Mouse (Mus musculus) heart, embryonic 10.5 days (tissue): ENCODE data around the gene Slc46a3. TPM values are rescaled to one million over a fixed set of nuclear protein-coding genes. Genes with fewer than 3 reads are reported as not detected.

Experiments used
- DNase-seq: peaks from one replicate; pipeline ENCODE4 v3.0.0-alpha.2; 2017; ENCODE audit warnings: low spot score
- H3K27ac ChIP-seq: fragments of 300-500 bp; sonication (generic); 2 replicates; pipeline ENCODE4 v1.5.1; 2016; ENCODE audit warnings: mild to moderate bottlenecking
- H3K27me3 ChIP-seq: fragments of 300-500 bp; sonication (generic); 2 replicates; pipeline ENCODE4 v1.6.1; 2016; ENCODE audit warnings: mild to moderate bottlenecking; ENCODE audit not compliant: poor library complexity, insufficient read depth, severe bottlenecking
- H3K36me3 ChIP-seq: fragments of 300-500 bp; sonication (generic); 2 replicates; pipeline ENCODE4 v1.6.1; 2016; ENCODE audit warnings: mild to moderate bottlenecking, moderate library complexity
- H3K4me1 ChIP-seq: fragments of 300-500 bp; sonication (generic); 2 replicates; pipeline ENCODE4 v1.6.1; 2016; ENCODE audit warnings: mild to moderate bottlenecking
- H3K4me3 ChIP-seq: fragments of 300-500 bp; sonication (generic); 2 replicates; pipeline ENCODE4 v1.5.1; 2016; ENCODE audit warnings: mild to moderate bottlenecking, moderate library complexity
- H3K9me3 ChIP-seq: fragments of 300-500 bp; sonication (generic); 2 replicates; pipeline ENCODE4 v1.6.1; 2016; ENCODE audit warnings: mild to moderate bottlenecking, moderate library complexity
- WGBS: fragments of 180-500 bp; shearing (Covaris S2); methylation state at CpG from one replicate; pipeline ENCODE4 v1.1.7; 2016; 5-methylcytosine and 5-hydroxymethylcytosine counted together
- polyA plus RNA-seq: library from polyadenylated mRNA; unstranded; fragments of >200 nt; fragmentation: Nextera tagmentation; extraction: Ambion mirVana; gene quantifications from 2 replicates; pipeline ENCODE4 v1.2.1, GENCODE M21; 2016

The Slc46a3 gene
- polyA plus RNA-seq, 1 experiment from 2014 or later, result 3.8 TPM

DNA sequence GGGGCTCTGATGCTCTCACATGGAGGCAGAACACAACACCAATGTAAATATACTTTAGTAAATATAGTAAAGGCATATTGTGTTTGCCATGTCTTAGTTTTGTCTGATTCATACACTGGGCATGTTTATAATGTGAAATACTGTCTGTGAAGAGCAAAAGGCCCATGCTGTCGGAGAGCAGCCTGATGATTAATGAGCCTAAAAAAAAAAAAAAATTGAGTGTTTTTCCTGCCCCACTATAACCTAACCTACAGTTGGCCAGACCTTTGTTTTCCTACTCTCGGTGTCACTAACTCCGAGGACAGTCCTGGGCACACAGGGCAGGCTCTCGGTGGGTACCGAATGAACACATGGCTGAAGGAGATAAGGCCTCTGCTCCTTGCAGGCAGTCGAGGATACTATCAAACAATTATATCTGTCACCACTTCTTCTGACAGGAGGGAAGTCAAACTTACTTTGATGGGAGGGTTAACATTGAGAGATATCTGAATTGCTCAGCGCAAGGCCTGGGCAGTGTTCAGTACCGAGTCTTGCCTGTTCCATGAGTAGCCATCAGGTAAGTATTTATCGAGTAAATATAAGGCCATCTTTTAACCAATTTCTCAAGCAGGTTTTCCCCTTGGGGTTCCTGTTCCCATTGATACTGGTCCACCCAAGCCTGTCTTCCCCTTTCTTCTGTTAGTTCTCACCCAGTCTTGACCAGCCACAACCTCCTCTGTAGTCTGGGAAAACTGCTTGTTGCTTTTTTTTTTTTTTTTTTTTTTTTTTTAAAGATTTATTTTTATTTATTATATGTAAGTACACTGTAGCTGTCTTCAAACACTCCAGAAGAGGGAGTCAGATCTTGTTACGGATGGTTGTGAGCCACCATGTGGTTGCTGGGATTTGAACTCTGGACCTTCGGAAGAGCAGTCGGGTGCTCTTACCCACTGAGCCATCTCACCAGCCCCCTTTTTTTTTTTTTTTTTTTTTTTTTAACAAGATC is 6.0 kb downstream of the Slc46a3 start:
- DNase-seq, result no peak
- H3K4me1 ChIP-seq, result peaks cover 11% of the 10 kb centered on the region
- WGBS, result 41% methylated on average over 10 of the region's 12 CpGs
- no peak overlapping the region for H3K27ac ChIP-seq
- H3K36me3 ChIP-seq, result peaks cover 8% of the 10 kb centered on the region; the same call in 1 of the 2 replicates
- H3K27me3 ChIP-seq, result no peaks in the 10 kb centered on the region
- H3K9me3 ChIP-seq, result no peaks in the 10 kb centered on the region
- no peak overlapping the region for H3K4me3 ChIP-seq

DNA sequence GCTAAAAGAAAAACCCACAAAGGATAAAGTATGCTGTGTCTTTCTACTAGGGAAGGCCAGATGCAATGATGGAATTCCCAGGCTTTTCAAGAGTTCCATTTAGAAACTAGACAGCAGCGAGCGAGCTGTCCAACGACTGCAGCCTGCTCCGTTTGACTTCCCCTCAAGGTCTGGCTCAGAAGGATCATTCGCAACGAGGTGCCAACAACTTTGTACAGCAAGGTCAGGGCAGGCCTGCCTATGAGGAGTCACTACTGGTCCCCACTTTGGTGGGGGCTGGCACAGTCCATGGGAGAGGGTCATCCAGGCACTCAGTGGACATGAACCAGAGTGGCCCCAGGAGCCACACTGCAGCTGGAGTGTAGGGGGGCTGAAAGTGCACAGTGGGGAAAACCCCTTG is 11.0 kb downstream of the Slc46a3 start:
- no peak overlapping the region for H3K27ac ChIP-seq
- DNase-seq, result no peak
- 0 out of 2 replicates have a peak, but pooled peaks cover 4% of the 10 kb centered on the region for H3K4me1 ChIP-seq
- WGBS, result 89% methylated on average over 6 of the region's 6 CpGs
- H3K27me3 ChIP-seq, result no peaks in the 10 kb centered on the region
- H3K36me3 ChIP-seq, result peaks cover 38% of the 10 kb centered on the region
- H3K9me3 ChIP-seq, result no peaks in the 10 kb centered on the region
- no peak overlapping the region for H3K4me3 ChIP-seq

DNA sequence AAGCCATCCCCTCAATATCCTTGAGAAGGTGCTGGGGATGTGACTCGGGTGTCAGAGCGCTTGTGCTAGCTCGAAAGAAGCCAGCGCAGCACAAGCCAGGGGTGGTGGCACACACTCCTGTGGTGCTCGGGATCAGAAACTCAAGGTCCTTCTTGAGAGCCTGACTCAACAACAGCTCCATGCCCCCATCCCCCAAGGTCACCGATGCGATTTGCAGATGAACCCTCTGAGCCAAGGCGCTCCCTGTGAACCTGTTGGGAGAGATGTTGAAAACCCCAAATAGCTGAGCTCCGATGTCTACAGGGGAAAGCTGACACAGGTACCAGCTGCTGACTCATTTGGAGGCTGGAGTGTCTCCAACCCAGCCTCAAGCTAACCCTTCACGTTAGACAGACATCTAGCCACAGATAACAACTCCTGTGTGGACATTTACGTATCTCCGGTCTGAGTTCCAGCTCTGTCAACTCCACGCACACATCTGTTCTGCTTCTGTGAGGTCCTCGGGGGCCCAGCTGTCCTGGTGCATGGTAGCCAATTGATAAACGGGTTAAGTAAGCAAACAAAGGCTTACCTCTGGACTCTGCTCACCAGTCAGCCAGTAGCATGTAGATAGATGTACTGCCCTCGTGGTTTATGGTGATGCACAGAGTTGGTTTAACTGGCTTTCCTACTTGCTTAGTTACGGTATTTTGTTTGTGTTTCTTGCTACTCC is 14.5 kb downstream of the Slc46a3 start:
- H3K27me3 ChIP-seq, result no peaks in the 10 kb centered on the region
- no peak for DNase-seq
- H3K36me3 ChIP-seq, result peaks cover 66% of the 10 kb centered on the region
- no peaks in the 10 kb centered on the region for H3K9me3 ChIP-seq
- 76% methylated on average over 17 of the region's 17 CpGs for WGBS
- H3K27ac ChIP-seq, result no peak overlapping the region
- H3K4me1 ChIP-seq, result 0 out of 2 replicates have a peak, but pooled peaks cover 4% of the 10 kb centered on the region
- H3K4me3 ChIP-seq, result no peak overlapping the region

DNA sequence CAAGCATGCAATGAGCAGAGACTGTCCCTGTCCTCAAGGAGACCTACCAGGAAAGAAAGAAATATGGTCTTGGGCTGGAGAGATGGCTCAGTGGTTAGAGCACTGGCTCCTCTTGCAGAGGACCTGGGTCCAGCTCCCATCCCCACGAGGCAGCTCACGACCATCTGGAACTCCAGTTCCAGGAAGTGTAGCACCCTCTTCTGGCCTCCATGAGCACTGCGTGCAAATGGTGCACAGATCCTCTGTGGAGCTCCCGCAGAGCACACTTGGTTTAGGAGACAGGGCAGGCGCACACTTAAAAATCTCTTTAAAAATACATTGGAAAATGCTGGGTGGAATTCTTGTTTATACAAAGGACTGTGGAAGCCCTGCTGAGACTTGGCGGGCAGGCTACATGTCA is 17.1 kb downstream of the Slc46a3 start:
- H3K36me3 ChIP-seq, result peaks cover 87% of the 10 kb centered on the region
- H3K4me3 ChIP-seq, result no peak overlapping the region
- H3K27me3 ChIP-seq, result no peaks in the 10 kb centered on the region
- 90% methylated on average over 6 of the region's 6 CpGs for WGBS
- no peak overlapping the region for H3K27ac ChIP-seq
- DNase-seq, result no peak
- no peaks in the 10 kb centered on the region for H3K9me3 ChIP-seq
- H3K4me1 ChIP-seq, result 0 out of 2 replicates have a peak, but pooled peaks cover 4% of the 10 kb centered on the region

DNA sequence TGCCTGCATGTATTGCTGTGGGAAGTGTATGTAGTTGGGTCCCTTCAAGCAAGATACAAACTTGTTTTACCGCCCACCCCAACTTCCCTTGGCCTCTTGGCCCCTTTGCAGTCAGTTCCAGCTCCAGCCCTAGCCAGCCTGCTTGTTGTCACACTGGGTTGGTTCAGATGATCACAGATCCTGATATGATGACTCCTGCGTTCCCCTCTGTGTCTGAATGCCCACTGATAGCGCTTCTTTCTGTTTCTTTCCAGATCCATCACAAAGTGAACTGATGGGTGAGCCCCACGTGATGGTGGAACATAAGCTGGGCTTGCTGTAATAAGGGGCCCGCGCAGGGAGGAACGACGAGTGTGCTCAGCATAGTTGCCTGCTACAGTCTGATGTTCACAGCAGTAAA is 19.4 kb downstream of the Slc46a3 start:
- Histone ChIP-seq H3K27me3 (no peaks in the 10 kb centered on the region), H3K4me1 (0 out of 2 replicates have a peak, but pooled peaks cover 3% of the 10 kb centered on the region), H3K27ac (no peak overlapping the region), H3K36me3 (peaks cover 92% of the 10 kb centered on the region), H3K9me3 (no peaks in the 10 kb centered on the region), H3K4me3 (no peak overlapping the region)
- WGBS, result 95% methylated on average over 8 of the region's 8 CpGs
- DNase-seq, result no peak

DNA sequence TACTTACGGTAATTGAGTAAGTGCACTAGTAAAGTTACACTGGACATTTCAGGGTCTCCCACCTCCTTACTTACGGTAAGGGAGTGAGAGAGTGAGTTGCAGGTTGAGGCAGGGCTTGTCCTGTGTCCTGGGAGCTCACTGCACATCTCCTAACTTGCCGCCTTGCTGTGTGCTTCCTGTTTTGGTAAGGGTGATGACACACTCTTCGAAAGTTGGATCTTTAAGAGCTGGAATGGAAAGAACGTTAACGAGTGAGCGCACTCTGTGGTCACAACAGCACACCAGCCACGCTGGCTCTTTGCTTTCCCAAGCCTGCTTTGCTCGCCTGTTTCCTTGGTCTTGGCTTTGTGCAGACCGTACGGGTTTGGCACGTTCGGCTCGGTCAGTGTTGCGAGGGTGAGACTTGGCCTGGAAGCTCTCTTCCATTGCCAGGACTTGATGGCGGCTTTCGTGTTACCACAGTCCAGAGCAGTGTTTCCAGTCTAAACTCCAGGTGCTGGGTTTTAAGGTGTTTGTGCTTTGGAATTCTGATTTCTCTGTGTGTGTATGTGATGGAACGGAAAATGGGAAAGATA is 20.0 kb downstream of the Slc46a3 start:
- H3K27ac ChIP-seq, result no peak overlapping the region
- peaks cover 92% of the 10 kb centered on the region for H3K36me3 ChIP-seq
- no peaks in the 10 kb centered on the region for H3K4me1 ChIP-seq
- no peak for DNase-seq
- no peaks in the 10 kb centered on the region for H3K9me3 ChIP-seq
- H3K4me3 ChIP-seq, result no peak overlapping the region
- H3K27me3 ChIP-seq, result no peaks in the 10 kb centered on the region
- WGBS, result 92% methylated on average over 18 of the region's 18 CpGs

DNA sequence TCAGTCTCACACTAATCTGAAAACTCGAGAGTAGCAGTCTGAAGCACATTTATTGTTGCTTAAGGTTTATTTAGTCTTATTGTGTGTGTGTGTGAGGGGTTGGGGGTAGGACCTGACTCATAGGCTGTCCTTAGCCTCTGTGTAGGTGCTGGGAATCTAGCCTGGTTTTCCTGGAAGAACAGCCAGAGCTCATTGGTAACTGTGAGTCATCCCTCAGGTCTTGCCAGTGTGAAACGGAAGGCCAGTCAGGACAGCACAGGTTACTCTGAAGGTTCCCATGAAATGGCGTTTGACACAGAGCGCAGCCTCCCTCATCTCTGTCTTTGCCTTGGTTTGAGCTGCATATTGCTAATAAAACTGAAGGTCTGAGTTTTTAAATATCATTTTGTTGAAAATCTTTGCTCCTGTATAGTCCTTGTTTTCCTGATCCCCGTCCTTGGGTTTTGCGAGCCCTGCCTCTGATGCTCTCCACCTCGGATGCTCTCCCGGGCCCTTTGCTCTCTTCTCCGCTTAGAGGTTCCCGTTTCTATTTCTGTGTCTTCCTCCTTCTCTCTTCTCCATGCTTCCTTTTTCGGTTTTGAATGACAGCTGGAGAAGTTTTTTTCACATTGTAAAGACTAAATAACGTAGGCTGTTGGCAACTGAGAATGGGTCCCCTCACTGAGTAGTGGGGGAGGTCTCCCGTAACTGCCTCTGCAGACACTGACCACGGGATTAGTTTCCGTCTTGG is 23.4 kb downstream of the Slc46a3 start:
- Histone ChIP-seq H3K27ac (no peak overlapping the region), H3K27me3 (no peaks in the 10 kb centered on the region), H3K4me1 (no peaks in the 10 kb centered on the region), H3K9me3 (no peaks in the 10 kb centered on the region), H3K36me3 (peaks cover 99% of the 10 kb centered on the region), H3K4me3 (no peak overlapping the region)
- no peak for DNase-seq
- 90% methylated on average over 15 of the region's 15 CpGs for WGBS

DNA sequence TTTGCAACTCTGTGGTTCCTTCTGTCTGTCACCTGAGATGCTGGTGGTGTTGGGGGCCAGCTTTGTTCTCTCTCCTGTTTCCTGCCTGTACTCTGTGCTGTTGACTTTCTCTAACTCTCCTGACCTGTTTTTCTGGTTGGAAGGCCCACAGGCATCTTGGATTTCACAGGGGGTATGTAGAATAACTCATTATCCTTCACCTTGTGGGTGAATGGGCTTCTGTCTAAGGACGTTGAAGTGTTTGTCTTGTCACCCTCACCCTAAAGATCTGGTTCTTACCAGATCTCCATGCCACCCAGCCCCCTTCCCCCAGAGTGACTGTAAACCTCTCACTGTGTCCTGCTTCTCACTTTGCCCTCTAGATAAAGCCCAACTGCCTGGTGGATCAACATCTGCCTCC is 24.3 kb downstream of the Slc46a3 start:
- DNase-seq, result no peak

DNA sequence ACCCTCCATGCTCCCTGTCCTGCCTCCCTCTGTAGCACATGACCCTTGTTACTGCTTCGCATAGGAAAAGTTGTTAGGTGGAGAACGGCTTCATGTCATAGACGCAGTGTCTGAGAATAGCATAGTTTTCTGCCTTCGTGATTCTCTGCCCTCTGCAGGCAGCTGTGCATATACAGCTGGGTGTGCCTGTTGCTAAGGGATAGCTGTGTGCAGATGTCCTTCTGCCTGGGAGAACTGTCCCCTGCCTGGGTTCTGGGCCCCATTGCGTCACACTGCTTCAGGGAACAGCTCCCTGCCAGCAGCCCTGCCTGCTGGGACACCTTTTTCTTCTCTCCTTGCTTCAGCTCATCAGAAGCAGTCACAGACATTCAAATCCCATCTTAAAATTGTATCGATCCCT is 25.0 kb downstream of the Slc46a3 start:
- Histone ChIP-seq H3K27ac (no peak overlapping the region), H3K36me3 (peaks cover 98% of the 10 kb centered on the region), H3K4me3 (no peak overlapping the region), H3K4me1 (no peaks in the 10 kb centered on the region), H3K9me3 (no peaks in the 10 kb centered on the region), H3K27me3 (no peaks in the 10 kb centered on the region)
- no peak for DNase-seq
- WGBS, result 92% methylated on average over 6 of the region's 6 CpGs

More for the DNA sequence above, 24.3 kb downstream of the Slc46a3 start:
- H3K27ac ChIP-seq, result no peak overlapping the region
- H3K4me3 ChIP-seq, result no peak overlapping the region
- no peaks in the 10 kb centered on the region for H3K4me1 ChIP-seq
- 79% methylated on average over 1 of the region's 1 CpGs for WGBS
- H3K27me3 ChIP-seq, result no peaks in the 10 kb centered on the region
- H3K9me3 ChIP-seq, result no peaks in the 10 kb centered on the region
- peaks cover 98% of the 10 kb centered on the region for H3K36me3 ChIP-seq

DNA sequence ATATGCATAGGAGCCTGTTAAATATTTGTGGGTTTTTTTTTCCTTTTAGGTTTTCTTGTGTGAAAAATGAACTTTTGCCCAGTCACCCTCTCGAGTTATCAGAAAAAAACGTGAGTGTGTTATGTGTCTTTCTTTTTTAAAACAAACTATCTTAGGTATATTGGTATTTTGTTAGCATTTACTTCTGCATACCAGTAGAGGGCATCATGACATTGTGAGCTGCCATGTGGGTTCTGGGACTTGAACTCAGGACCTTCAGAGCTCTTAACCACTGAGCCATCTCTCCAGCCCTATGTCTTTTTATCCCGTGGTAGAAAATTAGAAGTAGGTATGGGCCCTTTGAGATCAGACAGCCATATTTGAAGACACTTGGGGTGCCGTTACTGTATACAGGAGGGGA is 25.9 kb downstream of the Slc46a3 start:
- Histone ChIP-seq H3K27me3 (no peaks in the 10 kb centered on the region), H3K36me3 (peaks cover 98% of the 10 kb centered on the region), H3K4me3 (no peak overlapping the region), H3K27ac (no peak overlapping the region), H3K4me1 (no peaks in the 10 kb centered on the region), H3K9me3 (no peaks in the 10 kb centered on the region)
- no peak for DNase-seq
- whole genome bisulfite sequencing, result 89% methylated on average over 4 of the region's 4 CpGs

DNA sequence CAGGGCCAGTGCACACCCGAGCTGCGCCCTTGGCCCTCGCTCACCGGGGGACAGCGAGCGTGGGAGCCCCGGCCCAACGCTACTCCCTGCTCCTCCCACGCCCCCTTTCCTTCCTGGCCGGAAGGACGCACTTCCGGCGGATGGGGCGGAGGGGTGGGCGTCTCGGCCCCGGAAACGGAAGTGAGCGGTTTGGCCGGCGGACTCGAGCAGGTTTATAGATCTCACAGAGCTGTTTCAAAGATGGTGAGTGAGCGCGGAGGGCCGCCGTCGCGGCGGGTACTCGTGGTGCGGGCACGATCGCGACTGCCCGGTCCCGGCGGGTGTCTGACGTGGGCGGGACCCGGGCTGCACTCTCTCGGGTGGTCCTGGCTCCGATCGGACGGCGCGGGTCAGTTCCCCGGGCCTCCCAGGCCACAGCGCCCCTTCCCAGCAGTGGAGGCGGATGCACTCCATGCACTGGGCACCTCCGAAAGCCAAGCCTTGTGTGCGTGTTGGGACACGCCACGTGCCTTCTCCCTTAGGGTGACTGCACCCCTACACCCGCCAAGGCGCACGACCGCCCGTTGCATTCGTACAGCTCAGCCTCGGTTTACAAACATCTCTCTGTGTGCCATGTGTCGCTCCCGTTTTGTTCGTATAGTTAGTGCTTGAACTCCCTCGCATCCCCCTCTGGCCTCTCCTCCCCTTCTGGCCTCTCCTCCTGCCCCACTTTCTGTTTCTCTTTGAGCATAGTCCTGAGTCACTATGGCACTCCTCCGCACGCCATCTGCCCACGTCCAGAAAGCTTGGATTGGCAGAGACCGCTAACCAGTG is 34.0 kb downstream of the Slc46a3 start, which contains the start of gene Pomp:
Gene Pomp (plus strand): TSS at position 13 of the 813 bp plus-strand sequence.
- Histone ChIP-seq H3K4me1 (peaks cover 14% of the 10 kb centered on the region), H3K36me3 (peaks cover 34% of the 10 kb centered on the region), H3K27me3 (no peaks in the 10 kb centered on the region), H3K4me3 (peak within 1 kb of the TSS; percentile 99), H3K9me3 (no peaks in the 10 kb centered on the region), H3K27ac (peak within 1 kb of the TSS; percentile 94)
- WGBS, result under 1% methylated on average over 68 of the region's 68 CpGs
- peak; percentile 96 for DNase-seq

DNA sequence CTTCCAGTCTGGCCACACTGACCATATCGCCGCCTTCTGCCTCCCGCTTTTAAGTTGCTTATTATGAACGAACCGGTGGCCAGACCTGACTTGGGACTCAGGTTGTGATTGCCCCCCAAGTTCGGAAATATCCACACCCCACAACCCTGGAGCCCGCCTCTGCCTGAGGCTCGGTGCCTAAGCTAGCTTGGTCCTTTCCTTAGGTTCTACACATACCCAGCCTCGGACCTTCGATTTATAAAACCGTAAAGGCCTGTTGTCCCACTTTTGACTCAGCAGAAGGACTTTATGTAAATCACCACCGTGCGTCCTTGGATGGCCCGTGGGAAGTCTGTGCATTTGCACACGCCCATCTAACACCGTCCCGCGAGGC is 34.6 kb downstream of the Slc46a3 start:
- H3K4me1 ChIP-seq, result peaks cover 14% of the 10 kb centered on the region
- peak overlapping the region; percentile 99 for H3K4me3 ChIP-seq
- no peak for DNase-seq
- H3K27ac ChIP-seq, result peak overlapping the region; percentile 94
- peaks cover 29% of the 10 kb centered on the region for H3K36me3 ChIP-seq
- H3K27me3 ChIP-seq, result no peaks in the 10 kb centered on the region
- 2% methylated on average over 18 of the region's 18 CpGs for WGBS
- H3K9me3 ChIP-seq, result no peaks in the 10 kb centered on the region
